Comparison of ENCODE assay signal across 9 mouse cellular contexts in genomic region chr17:36896583-36896982, GRCm38 (mm10). TPM values are rescaled to one million over a fixed set of nuclear protein-coding genes. Genes with fewer than 3 reads are reported as not detected.
DNase-seq lines count a peak whose midpoint lies in the region; TF ChIP-seq lines count a peak whose summit lies in the region.
"Had no signal": no experiment of that assay in that cellular context is flagged by ENCODE, and none has a peak within 500 bp of the region (broad histone marks: within the 10 kb centered on the region; RNA-seq: fewer than 3 reads in every experiment).

No protein-coding gene starts in this region.

- no peak for TF ChIP-seq EP300 in ES-Bruce4 (IDR thresholded peaks at IDR 0.05; ENCODE audit: insufficient read depth, low read depth, low read length)

- no peaks in the 10 kb centered on the region for H3K9me3 ChIP-seq in ES-Bruce4 (replicated peaks; ENCODE audit: control insufficient read depth, insufficient read depth, low read length, poor library complexity, severe bottlenecking)
- H3K9me3 ChIP-seq: midbrain, embryonic 12.5 days had no signal

- no peak overlapping the region for H3K9ac ChIP-seq in ES-Bruce4 (ENCODE audit: low read depth, poor library complexity, severe bottlenecking)
- H3K9ac ChIP-seq: midbrain, embryonic 12.5 days had no signal

- no peaks in the 10 kb centered on the region for H3K36me3 ChIP-seq in ES-Bruce4 (ENCODE audit: control insufficient read depth, insufficient read depth, low read length, poor library complexity, severe bottlenecking)
- H3K36me3 ChIP-seq in small intestine, adult 2 months (ENCODE audit: control insufficient read depth, insufficient read depth, low read length), result peaks cover 2% of the 10 kb centered on the region; the same call in 1 of the 2 replicates
- H3K36me3 ChIP-seq: midbrain, embryonic 12.5 days had no signal

- 43% methylated on average over 1 of the region's 1 CpGs for WGBS in small intestine, adult 2 months

- no peaks in the 10 kb centered on the region for H3K27me3 ChIP-seq in ES-Bruce4 (ENCODE audit: control insufficient read depth, insufficient read depth, low read length, poor library complexity, severe bottlenecking)
- H3K27me3 ChIP-seq in small intestine, adult 2 months (ENCODE audit: control insufficient read depth, insufficient read depth, low read length), result no peaks in the 10 kb centered on the region
- H3K27me3 ChIP-seq: midbrain, embryonic 12.5 days had no signal

- DNase-seq in layer of hippocampus, adult 11-12 months (ENCODE audit: low spot score), result peak; percentile 44
- no peak for DNase-seq in layer of hippocampus, adult 9-11 months
- DNase-seq in NIH3T3 (ENCODE audit: low read depth), result peak; percentile 81
- DNase-seq in embryo, embryonic 10 days (ENCODE audit: low spot score), result peak; percentile 55
- peak; percentile 25 to 44 for DNase-seq in left cerebral cortex, postnatal 25 days (ENCODE audit: low spot score in 2 of 2)

- TF ChIP-seq CTCF in ES-Bruce4 (IDR thresholded peaks at IDR 0.05; ENCODE audit: low read depth, low read length), result peak; percentile 15
- 0 out of 2 replicates have a peak, but pooled peaks have one; percentile 28 for TF ChIP-seq CTCF in small intestine, adult 2 months (IDR thresholded peaks at IDR 0.05; ENCODE audit: extremely low read depth, insufficient read length, insufficient replicate concordance, low read depth, low read length)

- H3K27ac ChIP-seq in ES-Bruce4 (ENCODE audit: insufficient read depth, low read length), result no peak overlapping the region
- peak overlapping the region; percentile 79; the same call in 1 of the 2 replicates for H3K27ac ChIP-seq in small intestine, adult 2 months (ENCODE audit: insufficient read depth, low read depth, low read length)
- H3K27ac ChIP-seq: midbrain, embryonic 12.5 days had no signal

- no peak overlapping the region for H3K4me3 ChIP-seq in ES-Bruce4 (ENCODE audit: low read depth, low read length)
- H3K4me3 ChIP-seq in small intestine, adult 2 months (ENCODE audit: low read depth, low read length), result no peak overlapping the region
- H3K4me3 ChIP-seq: midbrain, embryonic 12.5 days had no signal

- intact Hi-C loops in left cerebral cortex, postnatal 25 days (cut with DNase I), result no loop called here

- TF ChIP-seq POLR2A in ES-Bruce4 (IDR thresholded peaks at IDR 0.05; ENCODE audit: insufficient read depth, low read length), result no peak
- TF ChIP-seq POLR2A in small intestine, adult 2 months (IDR thresholded peaks at IDR 0.05; ENCODE audit: low read depth, low read length), result no peak

- no peaks in the 10 kb centered on the region for H3K4me1 ChIP-seq in ES-Bruce4 (ENCODE audit: control insufficient read depth, insufficient read depth, low read length)
- H3K4me1 ChIP-seq in small intestine, adult 2 months (ENCODE audit: control insufficient read depth, insufficient read depth, insufficient read length, low read length), result peaks cover 6% of the 10 kb centered on the region; the same call in 1 of the 2 replicates
- H3K4me1 ChIP-seq: midbrain, embryonic 12.5 days had no signal

RNA-seq across cellular contexts. Expression of gene Trim31, which starts 1.3 kb away (rescaled TPM):
- polyA plus RNA-seq in ES-Bruce4 (2011; ENCODE audit: insufficient read depth, insufficient read length, low read depth, missing spikeins), result not detected in 2 replicates
- total RNA-seq in left cerebral cortex, postnatal 25 days (2021), result not detected
- polyA plus RNA-seq in small intestine, adult 2 months (2012; rRNA removed), result 31.8 and 57.0 TPM in 2 replicates
- polyA plus RNA-seq: midbrain, embryonic 12.5 days had no signal

RNA-seq across cellular contexts. Expression of gene Trim40, which starts 6.7 kb away (rescaled TPM):
- polyA plus RNA-seq in ES-Bruce4 (2011; ENCODE audit: insufficient read depth, insufficient read length, low read depth, missing spikeins), result 0.41 TPM in 1 of 2 replicates, not detected in the other
- total RNA-seq in left cerebral cortex, postnatal 25 days (2021), result not detected
- 23.2 and 42.3 TPM in 2 replicates for polyA plus RNA-seq in small intestine, adult 2 months (2012; rRNA removed)
- polyA plus RNA-seq: gonadal fat pad, adult 2 months; midbrain, embryonic 12.5 days had no signal

RNA-seq across cellular contexts. Expression of gene Trim10, which starts 27.2 kb away (rescaled TPM):
- not detected in 2 replicates for polyA plus RNA-seq in ES-Bruce4 (2011; ENCODE audit: insufficient read depth, insufficient read length, low read depth, missing spikeins)
- not detected for total RNA-seq in left cerebral cortex, postnatal 25 days (2021)
- polyA plus RNA-seq in small intestine, adult 2 months (2012; rRNA removed), result 0.09 TPM in 1 of 2 replicates, not detected in the other

RNA-seq across cellular contexts. Expression of gene Trim15, which starts 29.6 kb away (rescaled TPM):
- polyA plus RNA-seq in ES-Bruce4 (2011; ENCODE audit: insufficient read depth, insufficient read length, low read depth, missing spikeins), result not detected in 2 replicates
- not detected for total RNA-seq in left cerebral cortex, postnatal 25 days (2021)
- 25.0 and 39.3 TPM in 2 replicates for polyA plus RNA-seq in small intestine, adult 2 months (2012; rRNA removed)
- polyA plus RNA-seq: gonadal fat pad, adult 2 months had no signal

RNA-seq across cellular contexts. Expression of gene Rnf39, which starts 46.1 kb away (rescaled TPM):
- polyA plus RNA-seq in ES-Bruce4 (2011; ENCODE audit: insufficient read depth, insufficient read length, low read depth, missing spikeins), result 0.88 and 2.5 TPM in 2 replicates
- total RNA-seq in left cerebral cortex, postnatal 25 days (2021), result 1 to 10 TPM; 5.4 to 7.4 TPM
- polyA plus RNA-seq in small intestine, adult 2 months (2012; rRNA removed), result 3.6 and 16.0 TPM in 2 replicates

Comparison
In these comparisons a context has a peak if more than half of its experiments do, and no peak if none do; other contexts are left out.
1. RNA of gene Trim31, which starts 1.3 kb away (polyA plus RNA-seq): 31.8 to 57.0 TPM in small intestine, adult 2 months; not detected in ES-Bruce4; every median in the first group is over 10 times any median in the second.
2. RNA of gene Trim40, which starts 6.7 kb away (polyA plus RNA-seq): 23.2 to 42.3 TPM in small intestine, adult 2 months; 0.41 TPM in ES-Bruce4; every median in the first group is over 10 times any median in the second.